Mouse (Mus musculus) telencephalon, adult 2 months (tissue): ENCODE measurements around the gene Gm6525.

Experiments
- DNase-seq: peaks from one replicate; pipeline ENCODE4 v3.0.0-alpha.2; 2011; ENCODE audit warnings: low read depth, low spot score

Gm6525 gene

GRCm38 (mm10) chr3:84211340-84211875 is 37.5 kb downstream of the Gm6525 start:
- DNase-seq: no peak

- DNase-seq: no peak
These were observed 40.6 kb downstream of the Gm6525 start for GRCm38 (mm10) chr3:84214501-84214900.

GRCm38 (mm10) chr3:84215253-84215652 is 41.3 kb downstream of the Gm6525 start:
- no peak for DNase-seq

- no peak for DNase-seq
These were observed 41.9 kb downstream of the Gm6525 start for GRCm38 (mm10) chr3:84215743-84216360.

GRCm38 (mm10) chr3:84217118-84217960 is 43.4 kb downstream of the Gm6525 start:
- DNase-seq: no peak

- no peak for DNase-seq
These were observed 44.1 kb downstream of the Gm6525 start for GRCm38 (mm10) chr3:84217961-84218351.

GRCm38 (mm10) chr3:84218498-84218897 is 44.6 kb downstream of the Gm6525 start:
- no peak for DNase-seq

- no peak for DNase-seq
These were observed 45.3 kb downstream of the Gm6525 start for GRCm38 (mm10) chr3:84219166-84219710.

GRCm38 (mm10) chr3:84219720-84220273 is 45.9 kb downstream of the Gm6525 start:
- DNase-seq: no peak

GRCm38 (mm10) chr3:84220326-84220725 is 46.4 kb downstream of the Gm6525 start:
- no peak for DNase-seq

GRCm38 (mm10) chr3:84220748-84221147 is 46.8 kb downstream of the Gm6525 start:
- peak; percentile 93 for DNase-seq
